Mouse (Mus musculus) cerebellum, adult 11-12 months (tissue): ENCODE measurements around the gene Crebrf.
A peak's percentile ranks its signal among the peaks of the same experiment; 100 is the strongest.

Source experiments
- DNase-seq: peaks from one replicate; pipeline ENCODE4 v3.0.0; 2022

Crebrf gene

GRCm38 (mm10) chr17:26779471-26779870 lies 64.0 kb downstream of the Crebrf start:
- DNase-seq, result no peak

- DNase-seq, result peak; percentile 75
Measured at GRCm38 (mm10) chr17:26780750-26781571, 65.5 kb downstream of the Crebrf start, which contains the start of gene Bnip1. TSS of gene Bnip1 (plus strand) at chr17:26781066.

- DNase-seq, result no peak
Measured at GRCm38 (mm10) chr17:26781610-26782043, 66.2 kb downstream of the Crebrf start.

GRCm38 (mm10) chr17:26784525-26784924 lies 69.1 kb downstream of the Crebrf start:
- DNase-seq, result no peak

- DNase-seq, result no peak
Measured at GRCm38 (mm10) chr17:26786586-26786985, 71.1 kb downstream of the Crebrf start.

GRCm38 (mm10) chr17:26788986-26789385 lies 73.5 kb downstream of the Crebrf start:
- no peak for DNase-seq

GRCm38 (mm10) chr17:26789460-26790268 lies 74.2 kb downstream of the Crebrf start:
- DNase-seq, result no peak

GRCm38 (mm10) chr17:26790269-26791214 lies 75.1 kb downstream of the Crebrf start:
- DNase-seq, result no peak

GRCm38 (mm10) chr17:26791580-26791979 lies 76.1 kb downstream of the Crebrf start:
- no peak for DNase-seq

- no peak for DNase-seq
Measured at GRCm38 (mm10) chr17:26792096-26792495, 76.6 kb downstream of the Crebrf start.

GRCm38 (mm10) chr17:26793068-26793765 lies 77.8 kb downstream of the Crebrf start:
- DNase-seq, result no peak

GRCm38 (mm10) chr17:26794744-26795143 lies 79.3 kb downstream of the Crebrf start:
- no peak for DNase-seq

GRCm38 (mm10) chr17:26795386-26795785 lies 79.9 kb downstream of the Crebrf start:
- no peak for DNase-seq

- DNase-seq, result no peak
Measured at GRCm38 (mm10) chr17:26797379-26798128, 82.1 kb downstream of the Crebrf start.

- DNase-seq, result no peak
Measured at GRCm38 (mm10) chr17:26802886-26803285, 87.4 kb downstream of the Crebrf start.

- DNase-seq, result no peak
Measured at GRCm38 (mm10) chr17:26812607-26813006, 97.2 kb downstream of the Crebrf start.

GRCm38 (mm10) chr17:26813497-26813896 lies 98.0 kb downstream of the Crebrf start:
- no peak for DNase-seq

GRCm38 (mm10) chr17:26816810-26817209 lies 101.4 kb downstream of the Crebrf start:
- no peak for DNase-seq

GRCm38 (mm10) chr17:26817776-26818175 lies 102.3 kb downstream of the Crebrf start:
- no peak for DNase-seq

- no peak for DNase-seq
Measured at GRCm38 (mm10) chr17:26826131-26826530, 110.7 kb downstream of the Crebrf start.
